ENCODE assay signal across 8 mouse cellular contexts in the genomic region with DNA sequence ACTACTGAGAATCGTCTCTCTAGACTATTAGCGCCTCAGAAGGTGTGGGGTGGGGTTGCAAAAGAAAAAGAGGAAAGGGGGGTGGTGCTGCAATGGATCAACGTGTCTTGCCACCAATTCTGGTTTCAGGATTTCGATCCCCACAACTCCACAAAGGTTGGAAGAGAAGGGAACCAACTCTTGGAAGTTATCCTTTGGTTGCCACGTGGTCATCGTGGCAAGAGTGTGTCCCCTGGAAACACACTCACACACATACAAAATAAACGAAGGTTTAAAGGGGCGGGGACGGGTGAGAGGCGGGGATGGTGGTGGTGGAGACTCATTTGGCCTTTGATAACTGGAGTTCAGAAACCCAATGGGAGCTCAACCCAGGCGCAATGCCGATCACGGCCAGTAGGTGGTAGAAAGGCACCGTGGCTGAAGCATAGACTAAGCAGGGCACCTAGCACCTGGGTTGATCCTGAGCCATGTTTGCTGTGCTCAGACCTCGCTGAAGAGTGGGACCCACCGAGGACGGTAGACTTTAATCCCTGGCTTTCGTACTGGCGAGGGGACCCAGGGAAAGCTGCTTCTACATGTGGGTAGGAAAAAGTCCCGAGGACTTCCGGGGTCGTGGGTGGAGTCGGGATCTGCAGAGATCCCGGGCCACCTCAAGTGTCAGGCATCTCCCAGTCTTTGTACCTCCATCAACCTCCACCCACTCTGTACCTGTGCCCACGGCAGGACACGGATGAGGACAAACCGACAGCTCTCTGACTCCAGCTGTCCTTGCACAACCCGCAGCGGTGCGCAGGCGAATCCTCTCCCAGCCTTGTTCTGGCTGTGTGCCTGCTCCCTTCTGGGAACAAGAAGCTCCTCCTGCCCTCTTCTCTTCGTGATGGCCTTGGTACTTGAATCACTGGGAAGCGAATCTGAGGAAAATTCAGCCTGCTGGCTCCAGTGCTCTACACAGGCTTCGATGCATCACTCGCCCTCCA. TPM values are rescaled to one million over a fixed set of nuclear protein-coding genes. Genes with fewer than 3 reads are reported as not detected.
DNase-seq lines count a peak whose midpoint lies in the region; ATAC-seq lines count a peak whose summit lies in the region.

No protein-coding gene starts in this region.

- peak overlapping the region; percentile 34 for H3K4me3 ChIP-seq in intestine, embryonic 14.5 days (ENCODE audit: low read depth, low read length)

- no peaks in the 10 kb centered on the region for H3K27me3 ChIP-seq in intestine, embryonic 14.5 days (replicated peaks; ENCODE audit: control insufficient read depth, insufficient read depth, low read length)

- ATAC-seq in intestine, embryonic 14.5 days (replicated peaks; ENCODE audit: low FRiP score, low TSS enrichment, low read depth), result peak; percentile 72
- ATAC-seq in megakaryocyte-erythroid progenitor cell, adult 5-6 weeks (replicated peaks; ENCODE audit: low FRiP score, low TSS enrichment, poor library complexity, severe bottlenecking), result peak; percentile 98

- no peaks in the 10 kb centered on the region for H3K4me1 ChIP-seq in intestine, embryonic 14.5 days (replicated peaks; ENCODE audit: control insufficient read depth, insufficient read depth, low read length)

- intact Hi-C loops in gastrocnemius, postnatal 14 days (cut with DNase I; ENCODE audit: low total_unique reads), result no loop called here
- intact Hi-C loops in left cerebral cortex, postnatal 10 days (cut with DNase I), result loop anchor here (1.0 to 5.0 kb wide), 2 partner anchors 93 to 108 kb away; partner anchors contain the start of genes Fabp3 and Gm10570

- peak overlapping the region; percentile 5; the same call in 1 of the 2 replicates for H3K9ac ChIP-seq in intestine, embryonic 14.5 days (ENCODE audit: low read length)

- no peak overlapping the region for H3K27ac ChIP-seq in intestine, embryonic 14.5 days (ENCODE audit: low read depth)

- 17% methylated on average over 35 of the region's 35 CpGs for WGBS in intestine, embryonic 14.5 days

- DNase-seq in adrenal gland, adult 18-20 months (ENCODE audit: low spot score in 2 of 2), result peak; percentile 94 to 95
- peak; percentile 89 for DNase-seq in embryo, embryonic 10.5 days (ENCODE audit: low spot score)
- DNase-seq in gastrocnemius, postnatal 14 days, result peak; percentile 83
- DNase-seq in intestine, embryonic 14.5 days (ENCODE audit: low spot score), result peak; percentile 97
- peak; percentile 81 to 84 for DNase-seq in left cerebral cortex, postnatal 10 days (ENCODE audit: extremely low spot score in 1 of 2, low spot score in 2 of 2)
- DNase-seq in right cerebral cortex, postnatal 14 days, result peak; percentile 91
- DNase-seq in urinary bladder, postnatal 25 days (ENCODE audit: low spot score), result peak; percentile 92

- no peaks in the 10 kb centered on the region for H3K36me3 ChIP-seq in intestine, embryonic 14.5 days (ENCODE audit: control insufficient read depth, insufficient read depth, low read length)

- peak overlapping the region; percentile 57 for H3K4me2 ChIP-seq in intestine, embryonic 14.5 days (ENCODE audit: low read length)

- no peaks in the 10 kb centered on the region for H3K9me3 ChIP-seq in intestine, embryonic 14.5 days (ENCODE audit: control insufficient read depth, low read length)

RNA-seq across cellular contexts. Expression of gene Gm853, which starts 23.2 kb away (rescaled TPM):
- total RNA-seq in adrenal gland, adult 18-20 months (2021), result not detected
- not detected for total RNA-seq in gastrocnemius, postnatal 14 days (2021)
- polyA plus RNA-seq in intestine, embryonic 14.5 days (2014; fragmentation: Nextera tagmentation; extraction: Ambion mirVana), result not detected in 2 replicates
- total RNA-seq in left cerebral cortex, postnatal 10 days (2021), result not detected
- total RNA-seq in megakaryocyte-erythroid progenitor cell, adult 5-6 weeks (2014; fragmentation: Nextera tagmentation), result not detected in 2 replicates
- total RNA-seq in megakaryocyte-erythroid progenitor cell, adult 5-6 weeks (2017), result not detected in 2 replicates

RNA-seq across cellular contexts. Expression of gene Tinagl1, which starts 24.1 kb away (rescaled TPM):
- 100 to 1,000 TPM; 133 to 239 TPM for total RNA-seq in adrenal gland, adult 18-20 months (2021)
- total RNA-seq in gastrocnemius, postnatal 14 days (2021), result 10 to 100 TPM; 29.3 to 39.2 TPM
- 27.0 and 39.6 TPM in 2 replicates for polyA plus RNA-seq in intestine, embryonic 14.5 days (2014; fragmentation: Nextera tagmentation; extraction: Ambion mirVana)
- total RNA-seq in left cerebral cortex, postnatal 10 days (2021), result 1 to 10 TPM; 2.3 to 2.7 TPM
- total RNA-seq in megakaryocyte-erythroid progenitor cell, adult 5-6 weeks (2014; fragmentation: Nextera tagmentation), result 2.7 and 15.3 TPM in 2 replicates
- 1.8 and 2.7 TPM in 2 replicates for total RNA-seq in megakaryocyte-erythroid progenitor cell, adult 5-6 weeks (2017)

RNA-seq across cellular contexts. Expression of gene Hcrtr1, which starts 59.8 kb away (rescaled TPM):
- total RNA-seq in adrenal gland, adult 18-20 months (2021), result under 1 TPM; 0.46 to 0.77 TPM
- total RNA-seq in gastrocnemius, postnatal 14 days (2021), result not detected
- polyA plus RNA-seq in intestine, embryonic 14.5 days (2014; fragmentation: Nextera tagmentation; extraction: Ambion mirVana), result 0.15 TPM in 1 of 2 replicates, not detected in the other
- 10 to 100 TPM; 11.2 TPM for total RNA-seq in left cerebral cortex, postnatal 10 days (2021)
- not detected in 2 replicates for total RNA-seq in megakaryocyte-erythroid progenitor cell, adult 5-6 weeks (2014; fragmentation: Nextera tagmentation)
- not detected in 2 replicates for total RNA-seq in megakaryocyte-erythroid progenitor cell, adult 5-6 weeks (2017)

Comparison
In these comparisons a context has a peak if more than half of its experiments do, and no peak if none do; other contexts are left out.
1. RNA of gene Hcrtr1, which starts 59.8 kb away (total RNA-seq): 11.2 TPM in left cerebral cortex, postnatal 10 days; 0.46 to 0.77 TPM in adrenal gland, adult 18-20 months, not detected in gastrocnemius, postnatal 14 days and not detected in megakaryocyte-erythroid progenitor cell, adult 5-6 weeks; every median in the first group is over 4 times any median in the second.
2. Peak in every context shown above with its lines, with median percentiles within 50 percentile points of each other: DNase-seq.